Mouse (Mus musculus) heart, postnatal 0 days (tissue): ENCODE data around the gene Zfp710.

Source experiments
- CTCF ChIP-seq: IDR thresholded peaks from 2 replicates; pipeline ENCODE4 v1.5.1; 2016; ENCODE audit warnings: antibody characterized with exemption, control low read depth, low read depth
- EP300 ChIP-seq: IDR thresholded peaks from 2 replicates; pipeline ENCODE4 v1.6.1; 2016; ENCODE audit warnings: antibody characterized with exemption, low read depth

- no peak for TF ChIP-seq CTCF
- TF ChIP-seq EP300: no peak
Observed at GRCm38 (mm10) chr7:80129278-80129677, 104.7 kb downstream of the Zfp710 start.
